ENCODE assay signal across 9 mouse cellular contexts in genomic region chr3:137778113-137778512, GRCm38 (mm10).
DNase-seq lines count a peak whose midpoint lies in the region; ATAC-seq and TF ChIP-seq lines count a peak whose summit lies in the region.
"Had no signal": no experiment of that assay in that cellular context is flagged by ENCODE, and none has a peak within 500 bp of the region (broad histone marks: within the 10 kb centered on the region; RNA-seq: fewer than 3 reads in every experiment).

No protein-coding gene starts in this region.

- H3K9ac ChIP-seq in CH12.LX (ENCODE audit: insufficient read depth, low read depth) = no peak overlapping the region
- H3K9ac ChIP-seq in heart, embryonic 11.5 days (ENCODE audit: low read depth, low read length) = no peak overlapping the region
- H3K9ac ChIP-seq in kidney, embryonic 16.5 days (replicated peaks; ENCODE audit: low read length) = no peak overlapping the region
- no peak overlapping the region for H3K9ac ChIP-seq in midbrain, postnatal 0 days (replicated peaks; ENCODE audit: low read length, poor library complexity, severe bottlenecking)

- in situ Hi-C loops in CH12.LX (cut with MboI; ENCODE audit: low pct_ligation_motif_present, low pct_unique_long_range_greater_than_20kb, low sequenced_read_pairs) = loop anchor here (5.0 to 25.0 kb wide), 2 partner anchors 369 to 659 kb away; partner anchors contain the start of gene Adh5

- no peak for TF ChIP-seq POLR2A in CH12.LX (IDR thresholded peaks at IDR 0.05; ENCODE audit: low read depth, low read length)
- no peak for TF ChIP-seq POLR2A in cerebellum, adult 2 months (IDR thresholded peaks at IDR 0.05; ENCODE audit: borderline replicate concordance, insufficient read depth, low read length)

- H3K27me3 ChIP-seq in CH12.LX (replicated peaks) = no peaks in the 10 kb centered on the region
- H3K27me3 ChIP-seq in cerebellum, adult 2 months (ENCODE audit: control insufficient read depth, insufficient read depth, low read length) = no peaks in the 10 kb centered on the region; the same call in 1 of the 2 replicates
- H3K27me3 ChIP-seq in heart, embryonic 11.5 days (ENCODE audit: control insufficient read depth, insufficient read depth, low read length) = no peaks in the 10 kb centered on the region
- H3K27me3 ChIP-seq in kidney, embryonic 16.5 days (ENCODE audit: insufficient read depth, low read length) = peaks cover 6% of the 10 kb centered on the region
- H3K27me3 ChIP-seq in midbrain, postnatal 0 days (ENCODE audit: insufficient read depth, low read length) = no peaks in the 10 kb centered on the region

- 0 out of 2 replicates have a peak, but pooled peaks have one; percentile 22 for ATAC-seq in heart, embryonic 11.5 days (replicated peaks; ENCODE audit: insufficient number of reproducible peaks, low FRiP score, low TSS enrichment)
- ATAC-seq in kidney, embryonic 16.5 days (ENCODE audit: low FRiP score, low TSS enrichment) = 0 out of 2 replicates have a peak, but pooled peaks have one; percentile 16
- ATAC-seq in midbrain, postnatal 0 days (ENCODE audit: low FRiP score) = no peak

- peak overlapping the region; percentile 25 for H3K4me2 ChIP-seq in CH12.LX (ENCODE audit: insufficient read depth, low read depth, poor library complexity, severe bottlenecking)
- peak overlapping the region; percentile 42 for H3K4me2 ChIP-seq in heart, embryonic 11.5 days
- no peak overlapping the region for H3K4me2 ChIP-seq in kidney, embryonic 16.5 days (replicated peaks; ENCODE audit: low read depth, low read length)
- H3K4me2 ChIP-seq in midbrain, postnatal 0 days (ENCODE audit: low read depth, low read length, poor library complexity, severe bottlenecking) = no peak overlapping the region

- no peak overlapping the region for H3K4me3 ChIP-seq in layer of hippocampus, adult 2 months
- H3K4me3 ChIP-seq in CH12.LX (replicated peaks in 1 of 3; ENCODE audit: low read depth in 2 of 3, low read length in 2 of 3, poor library complexity in 1 of 3) = peak overlapping the region in 1 of 3 experiments; percentile 31
- peak overlapping the region; percentile 43 for H3K4me3 ChIP-seq in cerebellum, adult 2 months (replicated peaks; ENCODE audit: insufficient read depth, low read depth, low read length)
- H3K4me3 ChIP-seq in heart, embryonic 11.5 days (ENCODE audit: low read depth, low read length) = no peak overlapping the region
- no peak overlapping the region for H3K4me3 ChIP-seq in kidney, embryonic 16.5 days (ENCODE audit: low read length)
- H3K4me3 ChIP-seq in midbrain, postnatal 0 days (ENCODE audit: low read depth, low read length) = no peak overlapping the region

- TF ChIP-seq CTCF in layer of hippocampus, adult 2 months (conservative IDR thresholded peaks at IDR 0.05) = peak; percentile 77
- TF ChIP-seq CTCF in CH12.LX (conservative IDR thresholded peaks at IDR 0.05 in 1 of 2, IDR thresholded peaks at IDR 0.05 in 1 of 2; ENCODE audit: low read depth in 2 of 2, low read length in 2 of 2) = peak; percentile 30 to 97; a peak in 3 of 4 replicates
- peak; percentile 50 for TF ChIP-seq CTCF in cerebellum, adult 2 months (IDR thresholded peaks at IDR 0.05; ENCODE audit: borderline replicate concordance, insufficient read depth, low read depth, low read length)
- TF ChIP-seq CTCF in midbrain, postnatal 0 days (IDR thresholded peaks at IDR 0.05) = peak; percentile 78

- dilution Hi-C loops in CH12.LX (cut with MboI; ENCODE audit: extremely low pct_ligation_motif_present, extremely low pct_unique_long_range_greater_than_20kb, low sequenced_read_pairs) = loop anchor here (25.0 kb wide), 1 partner anchor 359 kb away; the partner anchor contains the start of genes Mttp and Trmt10a

- H3K4me1 ChIP-seq in CH12.LX (ENCODE audit: control insufficient read depth in 1 of 2, insufficient read depth in 2 of 2) = peaks cover 0 to 19% of the 10 kb centered on the region in 2 experiments; a peak in 2 of 4 replicates
- H3K4me1 ChIP-seq in cerebellum, adult 2 months (ENCODE audit: control insufficient read depth, insufficient read depth, low read length) = no peaks in the 10 kb centered on the region
- peaks cover 13% of the 10 kb centered on the region; the same call in 1 of the 2 replicates for H3K4me1 ChIP-seq in heart, embryonic 11.5 days (ENCODE audit: control insufficient read depth, insufficient read depth, low read length)
- H3K4me1 ChIP-seq in kidney, embryonic 16.5 days (ENCODE audit: insufficient read depth, low read length) = 0 out of 2 replicates have a peak, but pooled peaks cover 7% of the 10 kb centered on the region
- H3K4me1 ChIP-seq in midbrain, postnatal 0 days (ENCODE audit: insufficient read depth, low read length) = peaks cover 5% of the 10 kb centered on the region; the same call in 1 of the 2 replicates

- DNase-seq in layer of hippocampus, adult 2 months (ENCODE audit: low spot score in 2 of 2) = peak in 1 of 2 experiments; percentile 59
- no peak for DNase-seq in layer of hippocampus, adult 8-10 months (ENCODE audit: low spot score in 2 of 2)
- DNase-seq in CH12.LX (ENCODE audit: extremely low read depth) = peak; percentile 81
- DNase-seq in cerebellum, adult 2 months = peak; percentile 23 to 32
- peak; percentile 74 for DNase-seq in midbrain, postnatal 0 days (ENCODE audit: low spot score)
- no peak for DNase-seq in adrenal gland, adult 8-10 months

- H3K27ac ChIP-seq in layer of hippocampus, adult 2 months = no peak overlapping the region
- no peak overlapping the region for H3K27ac ChIP-seq in CH12.LX (ENCODE audit: insufficient read depth, low read depth)
- no peak overlapping the region for H3K27ac ChIP-seq in cerebellum, adult 2 months (ENCODE audit: insufficient read depth, low read length)
- H3K27ac ChIP-seq in heart, embryonic 11.5 days (ENCODE audit: low read depth, low read length) = no peak overlapping the region
- no peak overlapping the region for H3K27ac ChIP-seq in kidney, embryonic 16.5 days (ENCODE audit: low read length)
- H3K27ac ChIP-seq in midbrain, postnatal 0 days (ENCODE audit: low read depth, low read length) = no peak overlapping the region
- H3K27ac ChIP-seq: macrophage had no signal

- no peaks in the 10 kb centered on the region for H3K36me3 ChIP-seq in CH12.LX (replicated peaks in 1 of 2; ENCODE audit: control insufficient read depth in 1 of 2, insufficient read depth in 1 of 2, low read length in 1 of 2)
- no peaks in the 10 kb centered on the region for H3K36me3 ChIP-seq in heart, embryonic 11.5 days (ENCODE audit: control insufficient read depth, insufficient read depth, low read length)
- H3K36me3 ChIP-seq in kidney, embryonic 16.5 days (ENCODE audit: insufficient read depth, low read length) = no peaks in the 10 kb centered on the region
- no peaks in the 10 kb centered on the region for H3K36me3 ChIP-seq in midbrain, postnatal 0 days (ENCODE audit: insufficient read depth, low read length)

- WGBS in cerebellum, adult 2 months = 43% methylated on average over 7 of the region's 7 CpGs
- WGBS in heart, embryonic 11.5 days (ENCODE audit: insufficient replicate concordance) = 24% methylated on average over 7 of the region's 7 CpGs
- WGBS in kidney, embryonic 16.5 days = 34% methylated on average over 7 of the region's 7 CpGs
- WGBS in midbrain, postnatal 0 days = 43% methylated on average over 7 of the region's 7 CpGs

- TF ChIP-seq EP300 in CH12.LX (IDR thresholded peaks at IDR 0.05; ENCODE audit: low read length) = no peak

- TF ChIP-seq RAD21 in CH12.LX (IDR thresholded peaks at IDR 0.05; ENCODE audit: low read depth, low read length) = no peak; the same call in none of the 2 replicates

- H3K79me2 ChIP-seq in CH12.LX (replicated peaks; ENCODE audit: control insufficient read depth, extremely low read depth, insufficient read depth, poor library complexity, severe bottlenecking) = no peaks in the 10 kb centered on the region

- H3K9me3 ChIP-seq in CH12.LX (replicated peaks; ENCODE audit: low read length) = no peaks in the 10 kb centered on the region
- no peaks in the 10 kb centered on the region for H3K9me3 ChIP-seq in heart, embryonic 11.5 days (replicated peaks; ENCODE audit: control insufficient read depth, low read length)
- H3K9me3 ChIP-seq in kidney, embryonic 16.5 days (ENCODE audit: low read length) = no peaks in the 10 kb centered on the region
- no peaks in the 10 kb centered on the region for H3K9me3 ChIP-seq in midbrain, postnatal 0 days (ENCODE audit: low read length)

TF ChIP-seq in CH12.LX, 34 proteins besides CTCF, POLR2A, EP300 and RAD21 (continues in another document):
- no peak for TF ChIP-seq ETS1 (conservative IDR thresholded peaks at IDR 0.05; ENCODE audit: low read depth, low read length)
- TF ChIP-seq MEF2A (IDR thresholded peaks at IDR 0.05; ENCODE audit: borderline replicate concordance, low read depth, low read length) = peak; percentile 70; the same call in 1 of the 2 replicates
- TF ChIP-seq JUN (IDR thresholded peaks at IDR 0.05; ENCODE audit: insufficient read depth, low read depth, low read length) = 0 out of 2 replicates have a peak, but pooled peaks have one; percentile 9
- no peak for TF ChIP-seq E2F4 (IDR thresholded peaks at IDR 0.05; ENCODE audit: insufficient replicate concordance, low read depth, low read length)
- TF ChIP-seq HCFC1 (IDR thresholded peaks at IDR 0.05; ENCODE audit: low read depth, low read length) = 0 out of 2 replicates have a peak, but pooled peaks have one; percentile 30
- no peak for TF ChIP-seq KAT2A (IDR thresholded peaks at IDR 0.05; ENCODE audit: insufficient replicate concordance, low read length)
- 0 out of 2 replicates have a peak, but pooled peaks have one; percentile 17 for TF ChIP-seq NRF1 (IDR thresholded peaks at IDR 0.05; ENCODE audit: low read depth, low read length)
- peak; percentile 94 for TF ChIP-seq SMC3 (IDR thresholded peaks at IDR 0.05; ENCODE audit: low read depth, low read length)
- no peak for TF ChIP-seq MXI1 (IDR thresholded peaks at IDR 0.05; ENCODE audit: low read depth, low read length)
- no peak for TF ChIP-seq UBTF (IDR thresholded peaks at IDR 0.05; ENCODE audit: low read depth, low read length)
- TF ChIP-seq CHD1 (IDR thresholded peaks at IDR 0.05; ENCODE audit: low read depth, low read length) = no peak
- TF ChIP-seq MYC (IDR thresholded peaks at IDR 0.05; ENCODE audit: low read depth, low read length) = peak; percentile 74; the same call in 1 of the 2 replicates
- no peak for TF ChIP-seq GABPA (IDR thresholded peaks at IDR 0.05; ENCODE audit: insufficient replicate concordance, low read depth, low read length)
- TF ChIP-seq TBP (conservative IDR thresholded peaks at IDR 0.05; ENCODE audit: low read depth, low read length) = no peak
- TF ChIP-seq JUND (conservative IDR thresholded peaks at IDR 0.05; ENCODE audit: low read depth, low read length) = peak; percentile 57; the same call in 1 of the 2 replicates
- TF ChIP-seq MAX (IDR thresholded peaks at IDR 0.05; ENCODE audit: low read length) = no peak
- no peak for TF ChIP-seq RCOR1 (conservative IDR thresholded peaks at IDR 0.05; ENCODE audit: low read depth, low read length)
- peak; percentile 86 for TF ChIP-seq ZC3H11A (IDR thresholded peaks at IDR 0.05; ENCODE audit: low read depth, low read length)
- TF ChIP-seq BHLHE40 (IDR thresholded peaks at IDR 0.05; ENCODE audit: low read depth, low read length) = 0 out of 2 replicates have a peak, but pooled peaks have one; percentile 29

Comparison
In these comparisons a context has a peak if more than half of its experiments do, and no peak if none do; other contexts are left out.
1. DNase-seq: peak in CH12.LX (single experiment), cerebellum, adult 2 months (2 of 2) and midbrain, postnatal 0 days (single experiment); none in layer of hippocampus, adult 8-10 months (0 of 2) and adrenal gland, adult 8-10 months (single experiment).
2. H3K4me2 ChIP-seq: peak in CH12.LX (single experiment) and heart, embryonic 11.5 days (single experiment); none in kidney, embryonic 16.5 days (single experiment) and midbrain, postnatal 0 days (single experiment).
3. Peak in every context shown above with its lines, with median percentiles within 50 percentile points of each other: CTCF ChIP-seq.